Mouse (Mus musculus): ENCODE measurements around the gene Rgl2. TPM values are rescaled to one million over a fixed set of nuclear protein-coding genes. Genes with fewer than 3 reads are reported as not detected.
A peak's percentile ranks its signal among the peaks of the same experiment; 100 is the strongest.
"Not testable (repeated sequence)": the region's sequence is repeated elsewhere in the genome, so short reads cannot be mapped to it uniquely, and the experiment has no call there.

The Rgl2 gene
- 90.4 and 221 TPM in 2 replicates for polyA plus RNA-seq (2012; ENCODE audit: insufficient read depth, low replicate concordance)

- no peaks in the 10 kb centered on the region for H3K27me3 ChIP-seq (replicated peaks)
- TF ChIP-seq FLI1 (IDR thresholded peaks at IDR 0.05; ENCODE audit: low read length) = no peak; the same call in 1 of the 2 replicates
- TF ChIP-seq GATA1 (IDR thresholded peaks at IDR 0.05; ENCODE audit: borderline replicate concordance, low read length) = no peak
- peaks cover 75% of the 10 kb centered on the region for H3K36me3 ChIP-seq (replicated peaks; ENCODE audit: low read length)
- H3K4me1 ChIP-seq = peaks cover 57% of the 10 kb centered on the region
- no peaks in the 10 kb centered on the region for H3K9me3 ChIP-seq
- peak within 1 kb of the TSS; percentile 100 for H3K4me3 ChIP-seq (replicated peaks)
Measured at GRCm38 (mm10) chr17:33929371-33930279, at the start of gene Rgl2. Gene Rgl2, plus strand, starts transcription at chr17:33929543.

DNA sequence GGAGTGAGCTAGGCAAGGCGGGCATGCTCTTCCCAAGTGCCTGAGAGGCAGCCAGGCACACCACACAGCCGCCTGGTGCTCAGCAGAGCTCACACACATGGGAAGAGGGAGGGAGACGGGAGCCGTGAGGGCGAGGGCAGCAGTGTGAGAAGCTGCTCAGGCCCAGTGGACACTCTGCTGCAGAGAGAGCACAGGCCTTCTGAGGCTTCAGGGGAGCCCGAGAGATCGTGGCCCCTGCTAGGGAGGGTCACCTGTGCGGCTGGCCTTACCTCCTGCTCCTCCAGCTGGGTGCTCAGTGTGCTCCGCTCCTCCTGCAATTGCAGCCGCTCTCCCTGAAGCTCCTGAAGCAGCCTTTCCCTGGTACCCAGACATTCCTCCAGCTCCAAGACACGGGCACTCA, 45.0 kb upstream of the Rgl2 start:
- not testable (repeated sequence) for H3K9me3 ChIP-seq; H3K4me3 ChIP-seq (replicated peaks); H3K27me3 ChIP-seq (replicated peaks)
- peaks cover 35% of the 10 kb centered on the region for H3K36me3 ChIP-seq (replicated peaks; ENCODE audit: low read length)
- H3K4me1 ChIP-seq = peaks cover 18% of the 10 kb centered on the region

DNA sequence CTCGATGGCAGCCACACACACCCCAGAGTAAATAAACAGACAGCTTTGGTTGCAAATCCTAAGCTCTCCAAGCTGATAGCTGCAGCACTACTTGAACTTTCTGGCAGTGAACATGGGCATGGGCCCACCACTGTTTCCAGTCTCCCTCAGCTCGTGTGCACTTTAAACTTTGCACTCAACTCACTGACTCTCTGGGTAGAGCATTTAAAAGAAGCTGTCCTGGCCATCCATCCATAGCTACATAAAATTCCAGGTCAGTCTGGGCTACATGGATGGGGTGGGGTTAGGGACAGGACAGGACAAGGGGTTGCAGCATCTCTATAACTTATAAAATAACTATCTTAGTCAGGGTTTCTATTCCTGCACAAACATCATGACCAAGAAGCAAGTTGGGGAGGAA, 41.5 kb upstream of the Rgl2 start:
- H3K4me3 ChIP-seq (replicated peaks); H3K27me3 ChIP-seq (replicated peaks); H3K9me3 ChIP-seq: not testable (repeated sequence)
- H3K4me1 ChIP-seq = peaks cover 18% of the 10 kb centered on the region
- peaks cover 16% of the 10 kb centered on the region for H3K36me3 ChIP-seq (replicated peaks; ENCODE audit: low read length)

- H3K4me1 ChIP-seq = peaks cover 18% of the 10 kb centered on the region
- H3K27me3 ChIP-seq (replicated peaks); H3K4me3 ChIP-seq (replicated peaks): not testable (repeated sequence)
Measured at GRCm38 (mm10) chr17:33888230-33888629, 41.1 kb upstream of the Rgl2 start.

GRCm38 (mm10) chr17:33889941-33890532, 39.3 kb upstream of the Rgl2 start:
- Histone ChIP-seq H3K36me3 (replicated peaks; ENCODE audit: low read length) (peaks cover 11% of the 10 kb centered on the region), H3K4me3 (replicated peaks) (peak overlapping the region; percentile 96), H3K4me1 (peaks cover 18% of the 10 kb centered on the region)
- not testable (repeated sequence) for H3K9me3 ChIP-seq; H3K27me3 ChIP-seq (replicated peaks)

More at GRCm38 (mm10) chr17:33888230-33888629, 41.1 kb upstream of the Rgl2 start:
- peaks cover 14% of the 10 kb centered on the region for H3K36me3 ChIP-seq (replicated peaks; ENCODE audit: low read length)
- not testable (repeated sequence) for H3K9me3 ChIP-seq

- TF ChIP-seq GATA1 (IDR thresholded peaks at IDR 0.05; ENCODE audit: borderline replicate concordance, low read length) (no peak), FLI1 (IDR thresholded peaks at IDR 0.05; ENCODE audit: low read length) (peak; percentile 75)
- Histone ChIP-seq H3K9me3 (no peaks in the 10 kb centered on the region), H3K36me3 (replicated peaks; ENCODE audit: low read length) (peaks cover 10% of the 10 kb centered on the region), H3K27me3 (replicated peaks) (no peaks in the 10 kb centered on the region), H3K4me3 (replicated peaks) (peak within 1 kb of the TSS; percentile 96), H3K4me1 (peaks cover 18% of the 10 kb centered on the region)
Measured at GRCm38 (mm10) chr17:33890533-33891059, 38.7 kb upstream of the Rgl2 start, which contains the start of gene Kifc1. Gene Kifc1, minus strand, starts transcription at chr17:33890661.

GRCm38 (mm10) chr17:33891357-33891756, 38.0 kb upstream of the Rgl2 start:
- peaks cover 18% of the 10 kb centered on the region for H3K4me1 ChIP-seq
- no peak overlapping the region for H3K4me3 ChIP-seq (replicated peaks)
- H3K36me3 ChIP-seq (replicated peaks; ENCODE audit: low read length) = peaks cover 3% of the 10 kb centered on the region
- H3K9me3 ChIP-seq = no peaks in the 10 kb centered on the region
- H3K27me3 ChIP-seq (replicated peaks) = no peaks in the 10 kb centered on the region
- TF ChIP-seq FLI1 (IDR thresholded peaks at IDR 0.05; ENCODE audit: low read length) (no peak), GATA1 (IDR thresholded peaks at IDR 0.05; ENCODE audit: borderline replicate concordance, low read length) (no peak)

DNA sequence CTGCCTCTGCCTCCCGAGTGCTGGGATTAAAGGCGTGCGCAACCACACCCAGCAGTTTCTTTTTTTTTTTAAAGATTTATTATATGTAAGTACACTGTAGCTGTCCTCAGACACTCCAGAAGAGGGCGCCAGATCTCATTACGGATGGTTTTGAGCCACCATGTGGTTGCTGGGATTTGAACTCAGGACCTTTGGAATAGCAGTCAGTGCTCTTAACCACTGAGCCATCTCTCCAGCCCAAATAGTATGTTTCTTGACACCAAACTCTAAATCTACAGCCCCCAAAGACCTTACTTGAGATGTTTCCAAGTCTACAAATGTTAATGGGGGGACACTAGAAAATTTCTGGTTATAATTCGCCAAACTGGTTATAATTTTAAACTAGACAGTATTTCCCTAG, 37.5 kb upstream of the Rgl2 start:
- not testable (repeated sequence) for H3K4me3 ChIP-seq (replicated peaks); H3K27me3 ChIP-seq (replicated peaks); H3K9me3 ChIP-seq; H3K36me3 ChIP-seq (replicated peaks; ENCODE audit: low read length)
- H3K4me1 ChIP-seq = peaks cover 18% of the 10 kb centered on the region

GRCm38 (mm10) chr17:33892429-33892828, 36.9 kb upstream of the Rgl2 start:
- H3K27me3 ChIP-seq (replicated peaks) = no peaks in the 10 kb centered on the region
- no peaks in the 10 kb centered on the region for H3K36me3 ChIP-seq (replicated peaks; ENCODE audit: low read length)
- TF ChIP-seq FLI1 (IDR thresholded peaks at IDR 0.05; ENCODE audit: low read length) (no peak), GATA1 (IDR thresholded peaks at IDR 0.05; ENCODE audit: borderline replicate concordance, low read length) (no peak)
- peaks cover 20% of the 10 kb centered on the region for H3K4me1 ChIP-seq
- no peak overlapping the region for H3K4me3 ChIP-seq (replicated peaks)
- H3K9me3 ChIP-seq = no peaks in the 10 kb centered on the region

DNA sequence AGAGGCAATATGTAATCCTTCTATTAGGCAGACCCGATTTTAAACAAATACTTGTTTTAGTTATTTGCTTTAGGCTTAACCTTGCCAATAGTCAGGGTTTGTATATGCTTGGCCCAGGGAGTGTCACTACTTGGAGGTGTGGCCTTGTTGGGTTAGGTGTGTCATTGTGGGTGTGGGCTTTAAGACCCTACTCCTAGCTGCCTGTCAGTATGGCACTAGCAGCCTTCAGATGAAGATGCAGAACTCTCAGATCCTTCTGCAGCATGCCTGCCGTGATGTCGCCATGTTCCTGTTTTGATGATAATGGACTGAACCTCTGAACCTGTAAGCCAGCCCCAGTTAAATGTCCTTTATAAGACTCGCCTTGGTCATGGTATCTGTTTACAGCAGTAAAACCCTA, 36.3 kb upstream of the Rgl2 start:
- H3K36me3 ChIP-seq (replicated peaks; ENCODE audit: low read length); H3K4me3 ChIP-seq (replicated peaks); H3K27me3 ChIP-seq (replicated peaks); H3K9me3 ChIP-seq: not testable (repeated sequence)
- peaks cover 17% of the 10 kb centered on the region for H3K4me1 ChIP-seq
